Mouse (Mus musculus): ENCODE measurements around the gene Cdc34b. TPM values are rescaled to one million over a fixed set of nuclear protein-coding genes. Genes with fewer than 3 reads are reported as not detected.

The Cdc34b gene
- polyA plus RNA-seq, 1 experiment from 2014 or later, result 0.15 TPM

GRCm38 (mm10) chr11:94752946-94753713 lies 11.5 kb downstream of the Cdc34b start:
- ATAC-seq (ENCODE audit: low FRiP score, low read depth), result no peak
- Histone ChIP-seq H3K27ac (replicated peaks) (no peak overlapping the region), H3K9ac (replicated peaks) (no peak overlapping the region), H3K4me1 (no peaks in the 10 kb centered on the region), H3K4me2 (replicated peaks) (no peak overlapping the region), H3K4me3 (no peak overlapping the region), H3K36me3 (no peaks in the 10 kb centered on the region), H3K27me3 (no peaks in the 10 kb centered on the region), H3K9me3 (no peaks in the 10 kb centered on the region)
- 65% methylated on average over 2 of the region's 2 CpGs for WGBS

DNA sequence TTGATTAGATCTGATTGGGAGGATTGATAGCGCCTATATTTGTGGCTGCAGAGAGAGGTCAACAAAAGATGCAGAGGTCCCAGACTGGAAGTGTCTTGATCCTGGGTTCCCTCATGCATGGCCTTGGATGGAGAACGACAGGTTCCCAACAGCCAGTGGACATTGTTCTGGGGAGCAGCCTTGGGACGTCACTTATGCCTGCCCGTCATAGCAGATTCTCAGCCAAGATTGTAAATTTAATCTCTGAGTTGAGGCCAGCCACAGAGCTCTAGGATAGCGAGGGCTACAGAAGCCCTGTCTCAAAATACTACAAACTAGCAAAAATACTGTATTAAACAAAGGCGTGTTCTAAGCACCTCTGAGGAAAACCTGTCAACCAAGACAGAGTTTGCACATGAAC lies 18.3 kb downstream of the Cdc34b start:
- no peak for ATAC-seq (ENCODE audit: low FRiP score, low read depth)
- H3K36me3 ChIP-seq, result no peaks in the 10 kb centered on the region
- no peaks in the 10 kb centered on the region for H3K4me1 ChIP-seq
- no peaks in the 10 kb centered on the region for H3K27me3 ChIP-seq
- H3K9me3 ChIP-seq, result no peaks in the 10 kb centered on the region
- H3K4me3 ChIP-seq, result no peak overlapping the region
- H3K4me2 ChIP-seq (replicated peaks), result no peak overlapping the region
- 82% methylated on average over 6 of the region's 6 CpGs for WGBS
- H3K27ac ChIP-seq (replicated peaks), result no peak overlapping the region
- H3K9ac ChIP-seq (replicated peaks), result no peak overlapping the region

DNA sequence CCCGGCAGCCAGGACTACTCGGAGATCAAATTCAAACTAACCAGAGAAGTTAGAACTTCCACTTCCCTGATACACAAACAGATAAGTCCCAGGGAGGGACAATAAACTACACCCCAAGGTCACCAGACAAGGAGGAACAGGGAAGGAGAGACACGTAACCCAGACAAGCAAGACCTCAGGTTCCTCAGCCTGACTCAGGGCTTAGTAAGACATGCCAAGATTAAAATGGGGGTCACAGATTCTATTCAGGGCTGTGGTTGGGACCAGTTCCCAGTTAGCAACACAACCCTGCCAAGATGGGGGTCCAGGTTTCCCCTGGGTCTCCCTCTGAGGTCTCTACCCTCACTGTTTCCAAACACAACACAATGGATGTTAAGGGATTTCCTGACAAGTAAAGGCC lies 18.8 kb downstream of the Cdc34b start:
- no peak overlapping the region for H3K9ac ChIP-seq (replicated peaks)
- 89% methylated on average over 3 of the region's 3 CpGs for WGBS
- H3K36me3 ChIP-seq, result no peaks in the 10 kb centered on the region
- no peaks in the 10 kb centered on the region for H3K9me3 ChIP-seq
- no peak overlapping the region for H3K27ac ChIP-seq (replicated peaks)
- ATAC-seq (ENCODE audit: low FRiP score, low read depth), result no peak
- H3K4me1 ChIP-seq, result no peaks in the 10 kb centered on the region
- H3K4me2 ChIP-seq (replicated peaks), result no peak overlapping the region
- H3K4me3 ChIP-seq, result no peak overlapping the region
- no peaks in the 10 kb centered on the region for H3K27me3 ChIP-seq

- Histone ChIP-seq H3K27ac (replicated peaks) (no peak overlapping the region), H3K36me3 (no peaks in the 10 kb centered on the region), H3K9ac (replicated peaks) (no peak overlapping the region), H3K4me3 (no peak overlapping the region), H3K9me3 (no peaks in the 10 kb centered on the region), H3K4me1 (no peaks in the 10 kb centered on the region), H3K27me3 (no peaks in the 10 kb centered on the region), H3K4me2 (replicated peaks) (no peak overlapping the region)
- no peak for ATAC-seq (ENCODE audit: low FRiP score, low read depth)
- WGBS, result 77% methylated on average over 7 of the region's 7 CpGs
Measured at GRCm38 (mm10) chr11:94760799-94761198, 19.2 kb downstream of the Cdc34b start.

DNA sequence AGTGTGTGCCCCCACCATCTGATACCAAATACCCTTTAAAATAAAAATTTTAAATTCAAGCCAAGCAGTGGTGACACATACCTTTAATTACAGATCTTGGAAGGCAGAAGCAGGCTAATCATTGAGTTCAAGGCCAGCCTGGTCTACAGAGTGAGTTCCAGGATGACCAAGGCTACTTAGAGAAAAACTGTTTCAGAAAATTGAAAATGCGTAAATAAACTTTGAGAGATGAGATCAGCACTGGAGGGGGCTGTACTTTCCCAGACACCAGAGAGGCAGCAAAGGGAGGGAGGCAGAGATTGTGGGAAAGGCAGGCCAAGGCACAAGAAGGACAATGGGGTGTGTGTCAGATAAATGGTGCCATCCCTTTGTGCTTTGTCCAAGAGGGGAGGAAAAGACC lies 20.7 kb downstream of the Cdc34b start:
- no peak for ATAC-seq (ENCODE audit: low FRiP score, low read depth)
- no peak overlapping the region for H3K4me3 ChIP-seq
- no peaks in the 10 kb centered on the region for H3K9me3 ChIP-seq
- no peak overlapping the region for H3K9ac ChIP-seq (replicated peaks)
- WGBS, result 89% methylated on average over 1 of the region's 1 CpGs
- H3K36me3 ChIP-seq, result no peaks in the 10 kb centered on the region
- no peaks in the 10 kb centered on the region for H3K4me1 ChIP-seq
- H3K27me3 ChIP-seq, result no peaks in the 10 kb centered on the region
- no peak overlapping the region for H3K27ac ChIP-seq (replicated peaks)
- no peak overlapping the region for H3K4me2 ChIP-seq (replicated peaks)

GRCm38 (mm10) chr11:94762775-94763174 lies 21.2 kb downstream of the Cdc34b start:
- Histone ChIP-seq H3K9ac (replicated peaks) (no peak overlapping the region), H3K36me3 (no peaks in the 10 kb centered on the region), H3K9me3 (no peaks in the 10 kb centered on the region), H3K4me2 (replicated peaks) (no peak overlapping the region), H3K4me1 (no peaks in the 10 kb centered on the region), H3K27me3 (no peaks in the 10 kb centered on the region), H3K4me3 (no peak overlapping the region), H3K27ac (replicated peaks) (no peak overlapping the region)
- WGBS, result 37% methylated on average over 6 of the region's 6 CpGs
- ATAC-seq (ENCODE audit: low FRiP score, low read depth), result no peak

- no peak overlapping the region for H3K9ac ChIP-seq (replicated peaks)
- H3K36me3 ChIP-seq, result no peaks in the 10 kb centered on the region
- no peaks in the 10 kb centered on the region for H3K4me1 ChIP-seq
- no peak overlapping the region for H3K4me3 ChIP-seq
- WGBS, result 91% methylated on average over 2 of the region's 2 CpGs
- H3K4me2 ChIP-seq (replicated peaks), result no peak overlapping the region
- H3K27me3 ChIP-seq, result no peaks in the 10 kb centered on the region
- ATAC-seq (ENCODE audit: low FRiP score, low read depth), result no peak
- no peak overlapping the region for H3K27ac ChIP-seq (replicated peaks)
- H3K9me3 ChIP-seq, result no peaks in the 10 kb centered on the region
Measured at GRCm38 (mm10) chr11:94767241-94767640, 25.7 kb downstream of the Cdc34b start.

- 90% methylated on average over 3 of the region's 3 CpGs for WGBS
- H3K4me3 ChIP-seq, result no peak overlapping the region
- ATAC-seq (ENCODE audit: low FRiP score, low read depth), result no peak
- no peaks in the 10 kb centered on the region for H3K4me1 ChIP-seq
- no peak overlapping the region for H3K27ac ChIP-seq (replicated peaks)
- no peaks in the 10 kb centered on the region for H3K27me3 ChIP-seq
- H3K9me3 ChIP-seq, result no peaks in the 10 kb centered on the region
- no peak overlapping the region for H3K4me2 ChIP-seq (replicated peaks)
- no peaks in the 10 kb centered on the region for H3K36me3 ChIP-seq
- H3K9ac ChIP-seq (replicated peaks), result no peak overlapping the region
Measured at GRCm38 (mm10) chr11:94772363-94773055, 30.9 kb downstream of the Cdc34b start.

DNA sequence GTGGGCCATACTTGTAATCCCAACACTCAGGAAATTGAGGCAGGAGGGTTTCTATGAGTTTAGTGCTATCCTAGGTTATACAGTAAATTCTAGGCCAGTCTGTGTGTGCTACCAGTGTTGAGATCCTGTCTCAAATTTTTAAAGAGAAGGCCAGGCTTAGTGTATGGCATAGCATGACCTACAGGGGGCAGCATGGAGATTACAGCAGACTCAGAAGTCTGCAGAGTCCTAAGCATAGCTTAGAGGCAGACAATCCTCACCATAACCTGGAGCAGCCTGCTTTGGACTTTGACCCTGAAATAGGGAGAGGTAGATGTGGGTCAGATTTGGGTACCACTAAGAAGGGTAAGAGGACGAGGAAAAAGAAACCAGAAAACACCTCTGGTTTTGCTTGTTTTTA lies 32.3 kb downstream of the Cdc34b start:
- Histone ChIP-seq H3K27me3 (no peaks in the 10 kb centered on the region), H3K9me3 (no peaks in the 10 kb centered on the region), H3K27ac (replicated peaks) (no peak overlapping the region), H3K4me3 (no peak overlapping the region), H3K4me2 (replicated peaks) (no peak overlapping the region), H3K9ac (replicated peaks) (no peak overlapping the region), H3K36me3 (no peaks in the 10 kb centered on the region), H3K4me1 (no peaks in the 10 kb centered on the region)
- ATAC-seq (ENCODE audit: low FRiP score, low read depth), result no peak
- 83% methylated on average over 1 of the region's 1 CpGs for WGBS

GRCm38 (mm10) chr11:94774887-94775497 lies 33.4 kb downstream of the Cdc34b start:
- Histone ChIP-seq H3K9ac (replicated peaks) (no peak overlapping the region), H3K9me3 (no peaks in the 10 kb centered on the region), H3K4me2 (replicated peaks) (no peak overlapping the region), H3K4me1 (no peaks in the 10 kb centered on the region), H3K27me3 (no peaks in the 10 kb centered on the region), H3K27ac (replicated peaks) (no peak overlapping the region), H3K4me3 (no peak overlapping the region), H3K36me3 (no peaks in the 10 kb centered on the region)
- no peak for ATAC-seq (ENCODE audit: low FRiP score, low read depth)
- 94% methylated on average over 5 of the region's 5 CpGs for WGBS

DNA sequence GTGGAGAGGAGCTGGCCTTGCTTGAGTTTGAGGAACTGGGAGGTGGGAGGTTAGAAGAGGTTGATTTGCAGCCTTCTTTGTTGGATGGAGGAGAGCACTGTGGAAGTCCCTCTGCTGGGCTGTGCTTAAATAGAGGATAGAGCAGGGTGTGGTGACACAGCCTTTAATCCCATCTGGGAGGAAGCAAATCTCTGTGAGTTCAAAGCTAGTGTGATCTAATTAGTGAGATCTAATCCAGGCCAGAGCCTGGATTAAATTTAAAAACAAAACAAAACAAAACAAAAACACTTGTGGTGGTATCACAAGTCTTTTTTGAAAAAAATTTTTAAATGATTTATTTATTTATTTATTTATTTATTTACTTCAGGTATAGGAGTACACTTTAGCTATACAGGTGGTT lies 41.0 kb downstream of the Cdc34b start, which contains the start of gene Tmem92:
TSS of gene Tmem92 (minus strand) at position 101 of the 400 bp plus-strand sequence.
- ATAC-seq (ENCODE audit: low FRiP score, low read depth), result no peak
- H3K36me3 ChIP-seq, result no peaks in the 10 kb centered on the region
- H3K9ac ChIP-seq (replicated peaks), result no peak within 1 kb of the TSS
- H3K27me3 ChIP-seq, result no peaks in the 10 kb centered on the region
- no peak within 1 kb of the TSS for H3K27ac ChIP-seq (replicated peaks)
- H3K4me2 ChIP-seq (replicated peaks), result no peak within 1 kb of the TSS
- H3K4me3 ChIP-seq, result no peak within 1 kb of the TSS
- no peaks in the 10 kb centered on the region for H3K9me3 ChIP-seq
- no peaks in the 10 kb centered on the region for H3K4me1 ChIP-seq

DNA sequence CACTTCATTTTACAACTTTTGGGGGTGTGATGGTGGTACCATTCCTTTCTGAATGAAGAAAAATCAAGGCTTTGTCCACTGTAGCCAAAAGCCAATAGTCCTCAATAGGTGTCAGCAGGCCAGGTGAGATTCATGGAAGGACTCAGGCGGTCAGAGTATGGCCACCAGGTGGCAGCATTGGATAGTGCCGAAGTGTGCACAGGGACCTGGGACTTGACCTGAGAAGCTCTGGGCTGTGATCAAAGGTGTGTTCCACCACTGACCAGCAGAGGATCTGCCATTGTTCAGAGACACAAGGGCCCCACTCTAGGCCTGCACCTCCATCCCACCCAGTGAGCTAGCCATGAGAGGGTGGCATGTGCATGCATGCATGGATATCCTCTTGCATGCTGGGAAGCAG lies 43.7 kb downstream of the Cdc34b start:
- Histone ChIP-seq H3K4me2 (replicated peaks) (no peak overlapping the region), H3K9ac (replicated peaks) (no peak overlapping the region), H3K36me3 (no peaks in the 10 kb centered on the region), H3K4me3 (no peak overlapping the region), H3K27ac (replicated peaks) (no peak overlapping the region), H3K4me1 (no peaks in the 10 kb centered on the region), H3K9me3 (no peaks in the 10 kb centered on the region), H3K27me3 (no peaks in the 10 kb centered on the region)
- ATAC-seq (ENCODE audit: low FRiP score, low read depth), result no peak
- WGBS, result 13% methylated on average over 2 of the region's 2 CpGs

Measured in midbrain, embryonic 12.5 days (tissue).